Mouse (Mus musculus): ENCODE results near the gene Olfr828. TPM values are rescaled to one million over a fixed set of nuclear protein-coding genes. Genes with fewer than 3 reads are reported as not detected.

Olfr828 gene
- polyA plus RNA-seq (2012; rRNA removed) = not detected in 2 replicates

GRCm38 (mm10) chr9:18819426-18819825 is at the start of gene Olfr828:
Gene Olfr828 (minus strand): TSS chr9:18819526.
- DNase-seq (ENCODE audit: low read depth) = no peak

DNA sequence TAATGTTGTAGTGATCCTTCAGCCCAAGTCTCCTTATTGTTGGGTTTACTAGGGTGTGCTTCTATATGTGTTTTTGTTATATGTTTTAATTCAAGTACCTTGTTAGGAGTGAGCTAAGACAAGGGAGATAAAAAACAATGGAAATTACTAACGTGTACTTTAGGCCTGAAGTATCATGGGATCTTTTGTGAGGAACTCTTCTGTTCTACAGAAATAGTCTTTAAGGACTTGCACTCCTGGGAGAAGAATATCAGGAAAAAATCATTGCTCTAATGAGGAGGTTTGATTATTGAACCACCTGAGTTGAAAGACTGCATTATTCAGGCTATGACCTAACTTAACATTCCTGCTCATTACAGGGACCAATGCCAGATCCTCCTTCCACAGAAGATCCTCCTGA is 35.3 kb upstream of the Olfr828 start, which contains the start of gene Olfr829:
Gene Olfr829 (plus strand): TSS at position 301 of the 400 bp plus-strand sequence.
- no peak for DNase-seq (ENCODE audit: low read depth)

GRCm38 (mm10) chr9:18785316-18785715 is 34.0 kb downstream of the Olfr828 start:
- DNase-seq (ENCODE audit: low read depth) = no peak

DNA sequence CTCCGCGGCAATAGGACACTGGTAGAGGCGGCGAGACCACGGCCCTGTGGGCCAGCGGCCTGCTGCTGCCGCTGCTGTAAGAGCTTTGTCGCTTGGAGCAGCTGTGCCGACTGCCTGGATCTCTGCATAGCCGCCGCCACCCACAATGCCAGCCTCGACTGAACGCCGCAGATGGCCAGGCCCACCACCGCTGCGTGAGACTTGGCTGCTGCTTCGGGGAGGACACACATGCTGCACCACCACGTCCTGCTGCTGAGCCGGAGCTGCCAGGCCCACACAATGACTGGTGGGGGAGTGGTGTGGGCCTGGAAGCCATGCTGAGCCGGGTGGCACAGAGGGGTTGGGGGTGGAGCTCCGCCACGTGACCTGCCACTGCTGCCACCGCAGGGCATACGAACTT is 39.9 kb downstream of the Olfr828 start:
- no peak for DNase-seq (ENCODE audit: low read depth)

DNA sequence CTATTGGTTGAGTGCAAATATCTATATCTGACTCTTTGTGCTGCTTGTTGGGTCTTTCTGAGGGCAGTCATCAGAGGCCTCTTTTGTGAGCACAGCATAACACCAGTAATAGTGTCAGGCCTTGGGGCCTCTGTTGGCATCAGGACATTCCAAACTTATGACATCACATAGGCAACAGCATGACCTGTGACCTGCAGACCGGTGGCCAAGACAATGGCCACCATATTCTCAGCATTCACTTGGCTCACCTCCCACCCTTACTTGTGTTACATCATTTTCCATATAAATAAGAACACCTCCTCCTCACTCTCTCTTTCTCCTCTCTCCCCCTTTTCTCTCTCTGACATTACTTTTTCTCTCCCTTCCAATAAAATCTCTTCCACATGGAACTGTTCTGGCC is 40.3 kb downstream of the Olfr828 start:
- no peak for DNase-seq (ENCODE audit: low read depth)

Other genes starting within 250 kb of the Olfr828 start
- 1.7 and 2.8 TPM in 2 replicates for gene Muc16, start 145.0 kb downstream of the Olfr828 start, polyA plus RNA-seq (2012; rRNA removed)
- not detected in 2 replicates for gene Olfr24, start 55.5 kb downstream of the Olfr828 start, polyA plus RNA-seq (2012; rRNA removed)
- not detected in 2 replicates for gene Olfr829, start 35.4 kb upstream of the Olfr828 start, polyA plus RNA-seq (2012; rRNA removed)
- not detected in 2 replicates for gene Olfr830, start 55.2 kb upstream of the Olfr828 start, polyA plus RNA-seq (2012; rRNA removed)
- not detected in 2 replicates for gene Olfr832, start 117.6 kb upstream of the Olfr828 start, polyA plus RNA-seq (2012; rRNA removed)
- not detected in 2 replicates for gene Olfr834, start 168.5 kb upstream of the Olfr828 start, polyA plus RNA-seq (2012; rRNA removed)
- not detected in 2 replicates for gene Olfr835, start 213.2 kb upstream of the Olfr828 start, polyA plus RNA-seq (2012; rRNA removed)

All from gonadal fat pad, adult 2 months (tissue).